Mouse (Mus musculus) cortical plate, adult 2 months (tissue): Measurements from ENCODE around the gene Akap8.

Experiments used
- CTCF ChIP-seq: fragments of 200-500 bp; IDR thresholded peaks from 2 replicates; pipeline ENCODE4 v1.5.1; 2011; ENCODE audit warnings: mild to moderate bottlenecking, control low read depth, low read length; ENCODE audit not compliant: insufficient read depth; ENCODE audit errors: extremely low read depth
- POLR2A ChIP-seq: fragments of 200-500 bp; IDR thresholded peaks from 2 replicates; pipeline ENCODE4 v1.6.1; 2011; ENCODE audit warnings: mild to moderate bottlenecking, low read length, control low read depth; ENCODE audit not compliant: insufficient read depth; ENCODE audit errors: extremely low read depth

- TF ChIP-seq CTCF (no peak), POLR2A (no peak)
Measured at GRCm38 (mm10) chr17:32353696-32354095, 32.7 kb upstream of the Akap8 start.
